Mouse (Mus musculus): ENCODE data around the gene Tubb4b. TPM values are rescaled to one million over a fixed set of nuclear protein-coding genes. Genes with fewer than 3 reads are reported as not detected.
A peak's percentile ranks its signal among the peaks of the same experiment; 100 is the strongest.

Gene Tubb4b
- polyA plus RNA-seq, 1 experiment from 2014 or later: 608 TPM

DNA sequence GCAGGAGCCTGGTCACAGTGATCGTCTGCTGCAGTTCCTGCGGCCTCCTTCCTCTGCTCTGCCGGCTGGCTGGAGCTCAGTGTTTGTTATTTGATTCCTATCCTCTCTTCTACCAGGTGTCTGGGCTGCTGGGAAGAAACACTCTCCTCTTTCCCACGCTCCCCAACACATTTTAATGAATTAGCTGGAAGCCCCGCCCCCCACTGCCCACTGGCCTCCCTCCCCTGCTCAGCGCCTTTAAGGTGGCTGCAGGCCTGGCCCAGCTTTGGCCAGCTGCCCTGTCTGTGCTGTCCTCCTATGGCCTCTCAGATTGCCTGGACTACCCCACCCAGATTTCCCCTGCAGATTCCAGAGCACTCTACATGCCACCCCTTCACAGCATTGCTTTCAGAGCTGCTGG lies 46.8 kb downstream of the Tubb4b start:
- no peaks in the 10 kb centered on the region for H3K36me3 ChIP-seq
- peak; percentile 68 for DNase-seq (ENCODE audit: low spot score)
- 4% methylated on average over 6 of the region's 6 CpGs for WGBS
- H3K4me3 ChIP-seq: peak overlapping the region; percentile 30
- H3K27ac ChIP-seq: peak overlapping the region; percentile 80
- no peaks in the 10 kb centered on the region for H3K9me3 ChIP-seq (replicated peaks)
- H3K27me3 ChIP-seq (ENCODE audit: low read depth, poor library complexity, severe bottlenecking): peaks cover 77% of the 10 kb centered on the region
- H3K4me1 ChIP-seq: peaks cover 78% of the 10 kb centered on the region

DNA sequence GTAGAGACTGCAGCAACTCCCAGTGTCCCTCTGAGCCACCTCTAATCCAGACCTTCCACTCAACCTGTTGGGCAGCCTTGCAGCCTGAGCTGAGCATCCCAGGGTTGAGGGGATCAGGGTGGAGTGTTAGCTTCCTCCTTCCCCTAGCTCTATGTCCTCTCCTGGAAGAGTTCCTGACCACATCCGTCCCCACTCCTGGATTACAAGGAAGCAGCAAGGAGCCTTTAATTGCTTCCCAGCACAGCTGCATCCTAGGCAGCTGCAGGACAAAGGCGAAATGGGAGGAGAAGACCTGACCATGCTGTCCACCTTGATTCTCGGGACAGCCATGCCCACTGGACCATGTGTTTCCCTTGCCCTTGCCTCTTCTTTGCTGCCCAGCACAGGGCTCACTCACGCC lies 47.4 kb downstream of the Tubb4b start:
- Histone ChIP-seq H3K4me1 (peaks cover 72% of the 10 kb centered on the region), H3K36me3 (no peaks in the 10 kb centered on the region), H3K27ac (peak overlapping the region; percentile 80), H3K9me3 (replicated peaks) (no peaks in the 10 kb centered on the region), H3K4me3 (peak overlapping the region; percentile 30), H3K27me3 (ENCODE audit: low read depth, poor library complexity, severe bottlenecking) (peaks cover 71% of the 10 kb centered on the region)
- WGBS: 22% methylated on average over 4 of the region's 4 CpGs
- DNase-seq (ENCODE audit: low spot score): no peak

DNA sequence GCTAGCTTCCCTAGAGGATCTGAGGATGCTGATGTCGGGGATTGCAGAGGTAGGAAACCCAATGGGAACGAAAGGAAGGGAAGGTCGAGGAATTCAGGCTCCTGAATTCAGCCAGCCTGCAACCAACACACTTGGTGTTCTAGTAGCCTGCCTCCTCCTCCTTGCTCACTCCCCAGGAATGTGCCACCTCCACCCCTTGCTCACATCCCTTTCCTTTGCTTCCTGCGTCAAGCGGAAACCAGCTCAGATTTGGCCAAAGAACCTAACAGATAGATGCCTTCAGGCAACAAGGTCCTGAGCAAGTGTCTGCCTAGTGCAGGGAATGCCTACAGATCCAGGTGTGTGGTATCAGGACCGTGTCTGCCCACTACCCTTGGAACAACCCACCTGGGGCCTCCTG lies 47.9 kb downstream of the Tubb4b start:
- 53% methylated on average over 6 of the region's 6 CpGs for WGBS
- H3K4me1 ChIP-seq: peaks cover 67% of the 10 kb centered on the region
- DNase-seq (ENCODE audit: low spot score): peak; percentile 28
- peaks cover 65% of the 10 kb centered on the region for H3K27me3 ChIP-seq (ENCODE audit: low read depth, poor library complexity, severe bottlenecking)
- no peaks in the 10 kb centered on the region for H3K9me3 ChIP-seq (replicated peaks)
- H3K27ac ChIP-seq: peak overlapping the region; percentile 80
- no peak overlapping the region for H3K4me3 ChIP-seq
- no peaks in the 10 kb centered on the region for H3K36me3 ChIP-seq

- Histone ChIP-seq H3K4me3 (no peak overlapping the region), H3K27me3 (ENCODE audit: low read depth, poor library complexity, severe bottlenecking) (peaks cover 57% of the 10 kb centered on the region), H3K27ac (no peak overlapping the region), H3K36me3 (no peaks in the 10 kb centered on the region), H3K9me3 (replicated peaks) (no peaks in the 10 kb centered on the region), H3K4me1 (peaks cover 58% of the 10 kb centered on the region)
- WGBS: 68% methylated on average over 4 of the region's 4 CpGs
- DNase-seq (ENCODE audit: low spot score): peak; percentile 21
Observed at GRCm38 (mm10) chr2:25175690-25176078, 48.8 kb downstream of the Tubb4b start.

DNA sequence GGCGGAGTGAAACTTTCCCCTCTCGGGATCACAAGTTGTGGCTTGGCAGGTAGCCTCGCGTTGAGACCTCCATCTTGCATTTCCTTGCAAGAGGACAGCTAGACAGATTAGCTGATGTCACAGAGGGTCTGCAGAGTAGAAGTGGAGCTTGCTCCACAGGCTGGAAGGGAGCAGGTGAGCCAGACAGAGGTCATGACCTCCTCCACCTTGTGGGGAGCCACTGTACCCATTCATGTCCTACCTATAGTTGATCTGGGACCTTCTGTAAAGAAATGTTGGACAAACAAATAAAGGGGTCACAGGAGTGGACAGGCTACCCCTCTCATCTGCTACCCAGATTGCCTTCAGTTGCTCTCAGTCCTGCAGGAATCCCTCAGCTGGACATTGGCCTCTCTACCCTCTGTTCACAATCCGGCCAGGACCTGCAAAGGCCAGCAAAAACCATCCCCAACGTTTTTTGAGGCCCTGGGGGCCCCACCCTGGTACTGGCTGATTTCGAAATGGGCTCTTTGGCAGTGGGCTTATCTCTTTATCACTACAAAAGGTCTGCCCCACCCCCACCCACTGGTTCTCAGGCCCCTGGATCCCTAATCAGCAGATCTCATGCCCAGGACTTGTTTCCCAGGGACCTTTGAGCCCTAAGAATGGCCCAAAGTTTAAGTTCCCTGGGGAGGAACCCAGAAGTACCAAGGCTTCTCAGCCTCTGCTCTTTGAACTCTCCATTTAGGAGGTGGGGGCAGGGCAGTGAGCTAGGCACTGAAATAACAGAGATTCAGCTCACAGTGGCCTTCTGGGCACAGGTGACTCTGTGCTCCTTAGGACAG lies 49.4 kb downstream of the Tubb4b start:
- 51% methylated on average over 7 of the region's 7 CpGs for WGBS
- peaks cover 57% of the 10 kb centered on the region for H3K4me1 ChIP-seq

DNA sequence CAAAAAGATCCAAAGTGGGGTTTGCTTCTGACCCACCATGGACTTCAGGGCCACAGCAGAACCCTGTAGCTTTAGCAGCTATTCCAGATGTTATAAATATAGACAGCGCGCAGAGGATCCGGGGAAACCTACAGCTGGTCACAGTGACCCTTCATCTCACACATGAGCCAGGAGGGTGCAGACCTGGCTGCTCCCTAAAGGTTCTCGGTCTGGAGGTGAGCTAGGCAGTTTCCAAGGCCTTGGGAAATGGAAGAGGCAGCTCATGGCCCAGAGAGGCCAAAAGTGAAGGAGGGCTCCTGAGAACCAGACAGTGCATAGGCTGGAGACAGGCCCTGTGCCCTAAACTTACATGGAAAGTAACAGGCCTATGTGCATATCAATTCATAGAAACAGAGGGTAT lies 50.7 kb downstream of the Tubb4b start:
- H3K36me3 ChIP-seq: no peaks in the 10 kb centered on the region
- peaks cover 57% of the 10 kb centered on the region for H3K4me1 ChIP-seq
- no peak for DNase-seq (ENCODE audit: low spot score)
- H3K27me3 ChIP-seq (ENCODE audit: low read depth, poor library complexity, severe bottlenecking): peaks cover 38% of the 10 kb centered on the region
- H3K4me3 ChIP-seq: no peak overlapping the region
- H3K9me3 ChIP-seq (replicated peaks): no peaks in the 10 kb centered on the region
- WGBS: 94% methylated on average over 4 of the region's 4 CpGs
- H3K27ac ChIP-seq: no peak overlapping the region

More for the DNA sequence above, 49.4 kb downstream of the Tubb4b start:
- H3K4me3 ChIP-seq: no peak overlapping the region
- H3K27me3 ChIP-seq (ENCODE audit: low read depth, poor library complexity, severe bottlenecking): peaks cover 51% of the 10 kb centered on the region
- no peaks in the 10 kb centered on the region for H3K9me3 ChIP-seq (replicated peaks)
- no peak overlapping the region for H3K27ac ChIP-seq
- peak; percentile 23 for DNase-seq (ENCODE audit: low spot score)
- no peaks in the 10 kb centered on the region for H3K36me3 ChIP-seq

- 70% methylated on average over 8 of the region's 8 CpGs for WGBS
- Histone ChIP-seq H3K4me3 (no peak overlapping the region), H3K27me3 (ENCODE audit: low read depth, poor library complexity, severe bottlenecking) (peaks cover 26% of the 10 kb centered on the region), H3K27ac (0 out of 2 replicates have a peak overlapping the region, but pooled peaks have one; percentile 37), H3K4me1 (peaks cover 57% of the 10 kb centered on the region), H3K36me3 (no peaks in the 10 kb centered on the region), H3K9me3 (replicated peaks) (no peaks in the 10 kb centered on the region)
- DNase-seq (ENCODE audit: low spot score): peak; percentile 29
Observed at GRCm38 (mm10) chr2:25172629-25173028, 51.9 kb downstream of the Tubb4b start.

Other genes starting within 250 kb of the Tubb4b start
- 119 and 124 TPM in 2 replicates for gene Mrpl41, start 249.6 kb downstream of the Tubb4b start, polyA plus RNA-seq (2016; fragmentation: Nextera tagmentation; extraction: Ambion mirVana)
- gene Pnpla7, start 248.7 kb downstream of the Tubb4b start, polyA plus RNA-seq (2016; fragmentation: Nextera tagmentation; extraction: Ambion mirVana): 7.0 and 9.1 TPM in 2 replicates
- 61.6 and 68.2 TPM in 2 replicates for gene Nsmf, start 170.3 kb downstream of the Tubb4b start, polyA plus RNA-seq (2016; fragmentation: Nextera tagmentation; extraction: Ambion mirVana)
- 0.30 TPM in 1 of 2 replicates, not detected in the other for gene Entpd8, start 144.4 kb downstream of the Tubb4b start, polyA plus RNA-seq (2016; fragmentation: Nextera tagmentation; extraction: Ambion mirVana)
- gene Noxa1, start 129.6 kb downstream of the Tubb4b start, polyA plus RNA-seq (2016; fragmentation: Nextera tagmentation; extraction: Ambion mirVana): 0.15 and 0.28 TPM in 2 replicates
- gene Nrarp, start 43.9 kb downstream of the Tubb4b start, polyA plus RNA-seq (2016; fragmentation: Nextera tagmentation; extraction: Ambion mirVana): 7.9 and 10.3 TPM in 2 replicates
- 3.2 TPM in 2 replicates for gene Tor4a, start 27.8 kb downstream of the Tubb4b start, polyA plus RNA-seq (2016; fragmentation: Nextera tagmentation; extraction: Ambion mirVana)
- gene Nelfb, start 13.2 kb downstream of the Tubb4b start, polyA plus RNA-seq (2016; fragmentation: Nextera tagmentation; extraction: Ambion mirVana): 129 and 137 TPM in 2 replicates
- 0.14 TPM in 1 of 2 replicates, not detected in the other for gene Stpg3, start 10.1 kb downstream of the Tubb4b start, polyA plus RNA-seq (2016; fragmentation: Nextera tagmentation; extraction: Ambion mirVana)
- 1.0 TPM in 1 of 2 replicates, not detected in the other for gene Fam166a, start 6.0 kb downstream of the Tubb4b start, polyA plus RNA-seq (2016; fragmentation: Nextera tagmentation; extraction: Ambion mirVana)
- not detected in 2 replicates for gene Slc34a3, start 9.7 kb upstream of the Tubb4b start, polyA plus RNA-seq (2016; fragmentation: Nextera tagmentation; extraction: Ambion mirVana)
- gene Rnf224, start 12.1 kb upstream of the Tubb4b start, polyA plus RNA-seq (2016; fragmentation: Nextera tagmentation; extraction: Ambion mirVana): not detected in 2 replicates
- gene Rnf208, start 17.6 kb upstream of the Tubb4b start, polyA plus RNA-seq (2016; fragmentation: Nextera tagmentation; extraction: Ambion mirVana): 3.8 and 5.7 TPM in 2 replicates
- 0.25 TPM in 1 of 2 replicates, not detected in the other for gene Cysrt1, start 17.8 kb upstream of the Tubb4b start, polyA plus RNA-seq (2016; fragmentation: Nextera tagmentation; extraction: Ambion mirVana)
- gene AL732309.1, start 22.2 kb upstream of the Tubb4b start, polyA plus RNA-seq (2016; fragmentation: Nextera tagmentation; extraction: Ambion mirVana): 6.5 and 7.8 TPM in 2 replicates
- 14.5 and 18.4 TPM in 2 replicates for gene Tmem203, start 30.7 kb upstream of the Tubb4b start, polyA plus RNA-seq (2016; fragmentation: Nextera tagmentation; extraction: Ambion mirVana)
- 8.7 and 9.7 TPM in 2 replicates for gene Tprn, start 37.9 kb upstream of the Tubb4b start, polyA plus RNA-seq (2016; fragmentation: Nextera tagmentation; extraction: Ambion mirVana)
- gene Ssna1, start 47.7 kb upstream of the Tubb4b start, polyA plus RNA-seq (2016; fragmentation: Nextera tagmentation; extraction: Ambion mirVana): 235 and 243 TPM in 2 replicates
- 138 and 153 TPM in 2 replicates for gene Anapc2, start 47.8 kb upstream of the Tubb4b start, polyA plus RNA-seq (2016; fragmentation: Nextera tagmentation; extraction: Ambion mirVana)
- gene Tmem210, start 63.4 kb upstream of the Tubb4b start, polyA plus RNA-seq (2016; fragmentation: Nextera tagmentation; extraction: Ambion mirVana): not detected in 2 replicates
- gene Lrrc26, start 65.2 kb upstream of the Tubb4b start, polyA plus RNA-seq (2016; fragmentation: Nextera tagmentation; extraction: Ambion mirVana): not detected in 2 replicates
- gene Grin1, start 94.5 kb upstream of the Tubb4b start, polyA plus RNA-seq (2016; fragmentation: Nextera tagmentation; extraction: Ambion mirVana): 0.30 and 0.46 TPM in 2 replicates
- 42.6 and 54.6 TPM in 2 replicates for gene Man1b1, start 107.6 kb upstream of the Tubb4b start, polyA plus RNA-seq (2016; fragmentation: Nextera tagmentation; extraction: Ambion mirVana)
- 15.7 and 18.7 TPM in 2 replicates for gene Dpp7, start 131.7 kb upstream of the Tubb4b start, polyA plus RNA-seq (2016; fragmentation: Nextera tagmentation; extraction: Ambion mirVana)
- gene Uap1l1, start 141.0 kb upstream of the Tubb4b start, polyA plus RNA-seq (2016; fragmentation: Nextera tagmentation; extraction: Ambion mirVana): 8.1 and 9.0 TPM in 2 replicates
- gene Sapcd2, start 147.6 kb upstream of the Tubb4b start, polyA plus RNA-seq (2016; fragmentation: Nextera tagmentation; extraction: Ambion mirVana): 88.3 and 88.7 TPM in 2 replicates
- gene Entpd2, start 171.2 kb upstream of the Tubb4b start, polyA plus RNA-seq (2016; fragmentation: Nextera tagmentation; extraction: Ambion mirVana): 0.19 TPM in 1 of 2 replicates, not detected in the other
- 5.7 and 8.1 TPM in 2 replicates for gene Npdc1, start 174.6 kb upstream of the Tubb4b start, polyA plus RNA-seq (2016; fragmentation: Nextera tagmentation; extraction: Ambion mirVana)
- gene Fut7, start 198.6 kb upstream of the Tubb4b start, polyA plus RNA-seq (2016; fragmentation: Nextera tagmentation; extraction: Ambion mirVana): not detected in 2 replicates
- gene Abca2, start 204.0 kb upstream of the Tubb4b start, polyA plus RNA-seq (2016; fragmentation: Nextera tagmentation; extraction: Ambion mirVana): 2.8 and 4.4 TPM in 2 replicates
- gene Clic3, start 232.1 kb upstream of the Tubb4b start, polyA plus RNA-seq (2016; fragmentation: Nextera tagmentation; extraction: Ambion mirVana): 0.30 and 1.1 TPM in 2 replicates
- gene Paxx, start 236.4 kb upstream of the Tubb4b start, polyA plus RNA-seq (2016; fragmentation: Nextera tagmentation; extraction: Ambion mirVana): 10.0 and 14.6 TPM in 2 replicates
- not detected in 2 replicates for gene Ptgds, start 245.3 kb upstream of the Tubb4b start, polyA plus RNA-seq (2016; fragmentation: Nextera tagmentation; extraction: Ambion mirVana)

All from limb, embryonic 10.5 days (tissue).